Mouse (Mus musculus) hindbrain, embryonic 12.5 days (tissue): ENCODE measurements around the gene Prkaa2. TPM values are rescaled to one million over a fixed set of nuclear protein-coding genes. Genes with fewer than 3 reads are reported as not detected.

ENCODE experiments used
- ATAC-seq: fragments of 200-750 bp; cut with Nextera tagmentation; 2 replicates; pipeline ENCODE4 v1.8.0; 2017; ENCODE audit warnings: moderate TSS enrichment; ENCODE audit not compliant: low FRiP score
- H3K27ac ChIP-seq: fragments of 300-500 bp; sonication (generic); 2 replicates; pipeline ENCODE4 v1.5.1; 2016; ENCODE audit warnings: mild to moderate bottlenecking
- H3K27me3 ChIP-seq: fragments of 300-500 bp; sonication (generic); 2 replicates; pipeline ENCODE4 v1.6.1; 2016; ENCODE audit warnings: mild to moderate bottlenecking
- H3K36me3 ChIP-seq: fragments of 300-500 bp; sonication (generic); 2 replicates; pipeline ENCODE4 v1.6.1; 2016; ENCODE audit warnings: mild to moderate bottlenecking
- H3K4me1 ChIP-seq: fragments of 300-500 bp; sonication (generic); 2 replicates; pipeline ENCODE4 v1.6.1; 2016
- H3K4me2 ChIP-seq: fragments of 300-500 bp; sonication (generic); replicated peaks from 2 replicates; pipeline ENCODE4 v1.6.1; 2016; ENCODE audit warnings: mild to moderate bottlenecking
- H3K4me3 ChIP-seq: fragments of 300-500 bp; sonication (generic); 2 replicates; pipeline ENCODE4 v1.5.1; 2016; ENCODE audit warnings: mild to moderate bottlenecking
- H3K9ac ChIP-seq: fragments of 300-500 bp; sonication (generic); 2 replicates; pipeline ENCODE4 v1.6.1; 2016; ENCODE audit warnings: mild to moderate bottlenecking, moderate library complexity
- H3K9me3 ChIP-seq: fragments of 300-500 bp; sonication (generic); replicated peaks from 2 replicates; pipeline ENCODE4 v1.6.1; 2016; ENCODE audit warnings: mild to moderate bottlenecking
- WGBS: fragments of 180-500 bp; shearing (Covaris S2); methylation state at CpG from one replicate; pipeline ENCODE4 v1.1.7; 2016; 5-methylcytosine and 5-hydroxymethylcytosine counted together
- polyA plus RNA-seq: library from polyadenylated mRNA; unstranded; fragments of >200 nt; fragmentation: Nextera tagmentation; extraction: Ambion mirVana; gene quantifications from 2 replicates; pipeline ENCODE4 v1.2.1, GENCODE M21; 2016

Gene Prkaa2
- polyA plus RNA-seq, 1 experiment from 2014 or later, result 7.0 TPM

DNA sequence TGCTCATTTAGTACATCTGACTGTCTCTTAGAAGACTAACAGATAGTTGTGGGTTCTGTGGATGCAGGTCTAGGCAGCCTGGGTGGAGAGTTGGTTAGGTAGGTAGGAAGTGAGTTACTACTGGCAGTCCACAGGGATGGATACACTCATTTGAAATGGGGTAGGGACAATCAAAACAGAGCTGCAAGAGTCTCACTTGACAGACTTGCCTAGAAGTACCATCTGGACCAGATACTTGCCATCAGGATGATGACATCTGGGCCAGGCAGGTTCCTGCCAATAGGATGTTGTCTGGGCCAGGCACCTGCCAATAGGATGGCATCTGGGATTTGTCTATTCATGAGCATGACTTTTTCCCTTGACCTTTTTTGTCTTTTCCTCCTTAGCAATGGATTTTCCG, 108.0 kb downstream of the Prkaa2 start:
- H3K36me3 ChIP-seq, result no peaks in the 10 kb centered on the region
- no peak overlapping the region for H3K9ac ChIP-seq
- H3K4me1 ChIP-seq, result no peaks in the 10 kb centered on the region
- H3K27me3 ChIP-seq, result no peaks in the 10 kb centered on the region
- H3K27ac ChIP-seq, result no peak overlapping the region
- H3K4me2 ChIP-seq, result no peak overlapping the region
- ATAC-seq, result no peak
- WGBS, result 72% methylated on average over 1 of the region's 1 CpGs
- no peak overlapping the region for H3K4me3 ChIP-seq
- H3K9me3 ChIP-seq, result no peaks in the 10 kb centered on the region

DNA sequence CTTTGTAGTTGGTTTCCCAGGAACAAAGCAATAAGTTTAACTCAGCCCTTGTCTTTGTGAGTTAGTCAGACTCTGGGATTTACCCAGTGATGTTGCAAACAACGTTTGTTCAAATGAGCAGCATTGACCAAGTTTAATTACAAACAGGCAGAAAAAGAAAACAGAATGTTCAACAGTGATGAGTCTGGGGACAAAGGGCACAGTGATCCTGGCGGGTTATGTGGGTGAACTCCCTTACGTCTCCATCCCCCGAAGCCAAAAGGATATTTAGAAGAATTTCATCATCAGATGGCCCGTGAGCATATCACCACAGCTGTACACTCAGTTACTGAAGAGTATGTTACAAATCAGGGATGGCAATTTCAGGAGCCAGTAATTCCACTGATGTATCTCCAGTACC, 110.0 kb downstream of the Prkaa2 start:
- no peak for ATAC-seq
- Histone ChIP-seq H3K27ac (no peak overlapping the region), H3K4me1 (no peaks in the 10 kb centered on the region), H3K4me2 (no peak overlapping the region), H3K9me3 (no peaks in the 10 kb centered on the region), H3K36me3 (no peaks in the 10 kb centered on the region), H3K27me3 (no peaks in the 10 kb centered on the region), H3K4me3 (no peak overlapping the region), H3K9ac (no peak overlapping the region)
- WGBS, result 76% methylated on average over 5 of the region's 5 CpGs

DNA sequence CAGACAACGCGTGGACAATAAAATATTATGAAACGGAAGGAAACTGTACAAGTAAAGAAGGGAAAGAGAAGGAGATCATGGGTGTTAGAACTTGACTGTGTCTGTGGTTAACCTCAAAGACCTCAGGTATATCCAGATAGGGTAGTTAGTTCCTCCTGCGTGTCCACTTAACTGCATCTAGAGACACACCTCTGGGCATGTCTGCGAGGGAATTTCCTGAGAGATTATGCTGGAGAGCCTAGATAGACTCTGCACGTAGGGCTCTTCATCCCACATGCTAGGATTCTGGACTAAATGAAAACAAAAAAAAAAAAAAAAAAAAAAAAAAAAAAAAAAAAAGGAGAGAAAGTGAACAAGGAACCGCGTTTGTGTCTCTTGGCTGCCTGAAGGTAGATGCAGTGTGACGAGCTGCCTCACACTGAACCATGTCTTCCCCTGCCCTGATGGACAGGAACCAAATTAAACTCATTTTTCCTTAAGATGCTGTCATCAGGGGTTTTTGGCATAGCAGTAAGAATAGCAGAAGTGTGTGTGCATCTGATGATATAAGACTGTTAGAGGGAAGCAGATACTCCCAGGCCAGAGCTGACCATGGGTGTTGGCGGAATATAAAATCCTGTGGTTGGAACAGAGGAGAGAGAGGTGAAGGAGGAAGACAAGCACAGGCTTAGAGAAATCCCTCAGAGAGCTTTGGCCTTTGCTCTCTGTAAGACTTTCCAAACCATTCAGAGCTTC, 116.4 kb downstream of the Prkaa2 start:
- no peaks in the 10 kb centered on the region for H3K36me3 ChIP-seq
- H3K27ac ChIP-seq, result no peak overlapping the region
- ATAC-seq, result no peak
- no peak overlapping the region for H3K4me2 ChIP-seq
- H3K4me3 ChIP-seq, result no peak overlapping the region
- H3K4me1 ChIP-seq, result no peaks in the 10 kb centered on the region
- H3K9me3 ChIP-seq, result no peaks in the 10 kb centered on the region
- H3K27me3 ChIP-seq, result no peaks in the 10 kb centered on the region
- WGBS, result 89% methylated on average over 10 of the region's 10 CpGs
- H3K9ac ChIP-seq, result no peak overlapping the region

DNA sequence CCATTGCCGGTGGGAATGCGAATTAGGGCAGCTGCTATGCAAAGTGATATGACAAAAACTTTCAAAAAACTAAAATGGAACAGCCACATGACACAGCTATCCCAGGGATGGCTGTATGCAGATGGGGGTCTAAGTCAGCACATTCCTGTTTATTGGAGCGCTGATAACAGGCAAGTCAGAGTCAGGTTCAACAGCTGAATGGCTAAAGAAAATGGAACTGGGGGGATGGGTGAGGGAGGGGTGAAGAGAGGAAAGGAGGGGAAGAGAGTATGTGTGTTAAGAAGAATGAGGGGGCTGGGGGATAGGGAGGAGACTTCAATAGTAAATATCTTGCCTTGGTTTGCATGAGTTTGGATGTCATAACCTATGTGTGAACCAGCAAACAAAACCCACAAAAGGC, 117.4 kb downstream of the Prkaa2 start:
- no peak overlapping the region for H3K27ac ChIP-seq
- H3K9me3 ChIP-seq, result no peaks in the 10 kb centered on the region
- H3K4me1 ChIP-seq, result no peaks in the 10 kb centered on the region
- WGBS, result 81% methylated on average over 3 of the region's 3 CpGs
- H3K27me3 ChIP-seq, result no peaks in the 10 kb centered on the region
- ATAC-seq, result no peak
- no peaks in the 10 kb centered on the region for H3K36me3 ChIP-seq
- H3K4me3 ChIP-seq, result no peak overlapping the region
- H3K4me2 ChIP-seq, result no peak overlapping the region
- no peak overlapping the region for H3K9ac ChIP-seq

DNA sequence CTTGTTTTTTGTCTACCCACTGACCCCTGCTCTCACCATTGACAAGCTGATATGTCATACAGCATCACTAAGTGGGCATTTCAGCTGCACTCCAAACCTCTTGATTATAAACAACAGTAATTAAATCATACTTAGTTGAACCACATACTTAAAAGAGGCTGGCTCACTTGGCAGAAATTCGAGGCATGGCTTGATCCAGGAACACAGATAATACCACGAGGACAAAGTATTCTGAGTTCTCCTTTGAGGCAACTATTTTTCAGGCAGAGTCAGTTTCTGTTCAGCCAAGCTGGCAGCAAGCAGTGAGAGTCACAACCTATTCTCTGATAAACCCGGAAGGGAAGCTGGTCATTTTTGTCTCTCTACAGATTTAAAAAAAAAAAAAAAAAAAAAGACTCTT, 119.0 kb downstream of the Prkaa2 start:
- no peak overlapping the region for H3K4me3 ChIP-seq
- H3K4me2 ChIP-seq, result no peak overlapping the region
- no peaks in the 10 kb centered on the region for H3K9me3 ChIP-seq
- no peak overlapping the region for H3K27ac ChIP-seq
- no peaks in the 10 kb centered on the region for H3K36me3 ChIP-seq
- H3K27me3 ChIP-seq, result no peaks in the 10 kb centered on the region
- WGBS, result 87% methylated on average over 3 of the region's 3 CpGs
- ATAC-seq, result no peak
- H3K9ac ChIP-seq, result no peak overlapping the region
- H3K4me1 ChIP-seq, result no peaks in the 10 kb centered on the region

DNA sequence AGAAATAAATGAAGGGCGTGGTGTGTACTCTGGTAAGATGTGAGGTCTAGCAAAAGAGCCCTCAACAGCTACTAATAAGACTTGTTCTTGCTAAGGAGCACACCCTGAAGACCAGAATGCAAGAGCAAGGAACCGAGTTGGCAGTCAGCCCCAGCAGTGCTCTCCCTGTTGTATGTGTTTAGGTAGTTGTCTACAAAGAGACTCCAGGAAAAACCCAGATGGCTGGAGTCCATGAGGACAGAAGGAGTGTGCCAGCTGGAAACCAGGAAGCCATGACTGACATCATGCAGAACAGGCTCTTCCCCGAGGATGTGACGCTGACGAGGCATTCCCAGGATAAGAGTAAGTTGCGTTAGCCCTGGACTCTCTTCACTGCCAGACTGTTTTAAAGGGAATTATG, 119.7 kb downstream of the Prkaa2 start:
- no peaks in the 10 kb centered on the region for H3K9me3 ChIP-seq
- WGBS, result 92% methylated on average over 6 of the region's 6 CpGs
- ATAC-seq, result no peak
- no peak overlapping the region for H3K27ac ChIP-seq
- H3K27me3 ChIP-seq, result no peaks in the 10 kb centered on the region
- no peaks in the 10 kb centered on the region for H3K36me3 ChIP-seq
- no peaks in the 10 kb centered on the region for H3K4me1 ChIP-seq
- H3K4me2 ChIP-seq, result no peak overlapping the region
- no peak overlapping the region for H3K9ac ChIP-seq
- no peak overlapping the region for H3K4me3 ChIP-seq

DNA sequence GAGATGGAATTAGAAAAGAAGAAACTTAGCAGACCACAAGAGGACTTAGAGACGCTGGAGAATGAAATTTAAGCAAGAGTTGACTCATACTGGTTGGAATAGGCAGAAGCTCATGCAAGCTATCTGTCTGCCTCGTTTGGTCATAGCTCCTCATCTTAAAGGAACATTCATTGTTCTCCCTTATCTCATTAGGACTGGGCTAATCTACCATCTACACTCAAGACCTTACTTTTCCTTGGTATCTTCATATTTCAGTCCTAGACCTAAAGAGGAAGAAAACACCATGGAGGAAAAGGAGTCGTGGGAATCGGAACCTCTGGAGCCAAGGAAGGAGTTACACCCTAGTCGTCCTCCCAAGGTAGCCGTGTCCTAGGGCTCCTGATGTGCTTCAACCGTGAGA, 121.0 kb downstream of the Prkaa2 start:
- no peak for ATAC-seq
- Histone ChIP-seq H3K4me3 (no peak overlapping the region), H3K9me3 (no peaks in the 10 kb centered on the region), H3K9ac (no peak overlapping the region), H3K27me3 (no peaks in the 10 kb centered on the region), H3K36me3 (no peaks in the 10 kb centered on the region), H3K4me2 (no peak overlapping the region), H3K27ac (no peak overlapping the region), H3K4me1 (no peaks in the 10 kb centered on the region)
- WGBS, result 93% methylated on average over 7 of the region's 7 CpGs

DNA sequence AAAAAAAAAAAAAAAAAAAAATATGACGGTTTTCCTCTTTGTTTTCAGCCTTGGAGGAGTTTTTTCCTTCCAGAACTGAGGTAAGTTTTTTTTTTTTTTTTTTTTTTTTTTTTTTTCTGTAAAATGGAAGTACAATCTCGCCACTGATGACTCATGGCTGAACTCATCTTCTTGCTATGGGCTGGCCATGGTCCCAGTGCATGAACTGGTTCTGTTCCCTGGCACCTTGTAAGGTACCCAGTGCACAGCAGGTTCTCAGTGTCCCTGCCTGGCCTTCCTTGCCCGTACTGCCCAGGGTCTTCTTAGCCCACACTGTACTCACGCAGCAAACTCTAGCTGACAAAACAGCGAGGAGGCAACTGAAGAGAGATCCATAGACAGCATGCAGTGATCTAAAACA, 121.6 kb downstream of the Prkaa2 start:
- H3K9ac ChIP-seq, result no peak overlapping the region
- no peak overlapping the region for H3K4me3 ChIP-seq
- no peaks in the 10 kb centered on the region for H3K4me1 ChIP-seq
- no peaks in the 10 kb centered on the region for H3K9me3 ChIP-seq
- H3K27ac ChIP-seq, result no peak overlapping the region
- 83% methylated on average over 5 of the region's 5 CpGs for WGBS
- ATAC-seq, result no peak
- H3K27me3 ChIP-seq, result no peaks in the 10 kb centered on the region
- no peak overlapping the region for H3K4me2 ChIP-seq
- no peaks in the 10 kb centered on the region for H3K36me3 ChIP-seq

DNA sequence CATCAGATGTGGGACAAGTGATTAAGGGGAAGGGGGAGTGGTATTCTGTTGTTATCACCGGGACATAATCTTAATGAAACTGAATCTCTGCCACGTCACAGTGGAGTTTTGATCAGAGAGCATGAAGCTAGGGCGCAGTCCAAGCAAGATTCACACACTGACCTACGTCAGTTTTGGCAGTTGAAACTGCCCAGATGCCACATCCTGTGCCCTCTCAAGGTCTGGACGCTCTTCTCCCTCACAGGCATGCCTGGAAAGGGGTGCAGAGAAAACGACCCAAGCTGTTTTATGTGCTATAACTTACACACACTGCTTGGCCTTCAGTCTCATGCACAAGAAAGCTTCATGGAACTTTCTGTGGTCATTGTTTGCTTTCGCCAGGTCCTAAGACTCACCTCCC, 122.1 kb downstream of the Prkaa2 start:
- ATAC-seq, result no peak
- WGBS, result 88% methylated on average over 7 of the region's 7 CpGs
- H3K4me2 ChIP-seq, result no peak overlapping the region

DNA sequence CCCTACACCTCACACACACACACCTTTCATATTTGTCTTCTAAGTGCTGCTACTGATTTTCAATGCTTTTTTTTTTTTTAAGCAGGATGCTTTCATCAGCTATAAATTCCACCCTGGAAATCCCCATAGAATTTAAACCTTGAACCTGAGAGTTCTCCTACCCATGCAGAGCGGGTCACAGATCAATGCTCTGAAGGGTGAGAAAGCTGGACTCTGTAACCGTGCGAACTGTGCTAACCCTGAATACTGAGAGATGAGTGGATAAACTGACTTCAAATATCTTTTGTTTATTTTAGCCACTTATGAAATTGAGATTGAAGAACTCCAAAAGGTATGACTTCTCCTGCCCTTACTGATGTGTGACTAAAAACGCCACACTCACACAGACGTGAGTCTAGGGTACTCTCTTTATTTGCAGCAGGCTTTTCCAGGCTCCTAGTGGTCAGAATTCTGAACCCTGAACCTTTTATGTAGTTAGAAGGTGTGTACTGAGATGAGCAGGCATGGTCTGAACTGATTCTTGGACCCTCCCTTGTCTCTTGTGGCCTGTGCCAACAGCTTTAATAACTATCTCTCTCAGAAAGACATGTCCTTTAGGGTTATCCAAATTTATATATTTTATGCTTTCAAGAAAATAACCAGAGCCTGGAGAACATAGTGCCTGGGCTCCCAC, 123.6 kb downstream of the Prkaa2 start:
- no peak for ATAC-seq
- no peak overlapping the region for H3K27ac ChIP-seq
- no peak overlapping the region for H3K4me3 ChIP-seq
- no peaks in the 10 kb centered on the region for H3K36me3 ChIP-seq
- H3K9ac ChIP-seq, result no peak overlapping the region
- H3K4me1 ChIP-seq, result no peaks in the 10 kb centered on the region
- H3K9me3 ChIP-seq, result no peaks in the 10 kb centered on the region
- no peak overlapping the region for H3K4me2 ChIP-seq
- no peaks in the 10 kb centered on the region for H3K27me3 ChIP-seq
- 85% methylated on average over 5 of the region's 5 CpGs for WGBS

More for the DNA sequence above, 122.1 kb downstream of the Prkaa2 start:
- Histone ChIP-seq H3K9me3 (no peaks in the 10 kb centered on the region), H3K27me3 (no peaks in the 10 kb centered on the region), H3K36me3 (no peaks in the 10 kb centered on the region), H3K9ac (no peak overlapping the region), H3K27ac (no peak overlapping the region), H3K4me1 (no peaks in the 10 kb centered on the region), H3K4me3 (no peak overlapping the region)

Other genes starting within 250 kb of the Prkaa2 start
- not detected in 2 replicates for gene C8a, start 233.5 kb downstream of the Prkaa2 start, polyA plus RNA-seq
- gene Fyb2, start 196.4 kb downstream of the Prkaa2 start, polyA plus RNA-seq, result 0.15 and 0.21 TPM in 2 replicates
- gene Plpp3, start 47.5 kb upstream of the Prkaa2 start, polyA plus RNA-seq, result 91.5 and 91.7 TPM in 2 replicates